13 mouse cellular contexts compared by ENCODE assay signal in the genomic region with DNA sequence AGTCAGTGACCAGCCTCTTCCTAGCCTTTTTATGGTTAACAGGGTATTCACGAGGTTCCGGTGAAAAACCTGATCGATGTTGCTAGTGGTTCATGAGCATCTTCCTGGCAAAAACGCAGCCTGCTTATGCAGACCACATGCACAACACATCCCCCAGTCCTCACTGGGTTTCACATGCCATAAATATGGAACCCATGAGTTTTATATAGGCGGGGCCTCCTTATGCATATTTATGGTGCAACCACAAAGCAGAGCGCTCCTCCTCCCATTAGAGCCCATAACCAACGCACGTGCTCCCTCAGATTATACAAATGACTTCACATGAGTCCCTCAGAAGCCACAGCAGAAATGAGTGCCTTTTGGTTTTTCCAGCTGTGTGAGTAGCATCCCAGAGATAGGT. TPM values are rescaled to one million over a fixed set of nuclear protein-coding genes. Genes with fewer than 3 reads are reported as not detected.
A peak's percentile ranks its signal among the peaks of the same experiment; 100 is the strongest.
DNase-seq lines count a peak whose midpoint lies in the region; ATAC-seq lines count a peak whose summit lies in the region.
"Had no signal": no experiment of that assay in that cellular context is flagged by ENCODE, and none has a peak within 500 bp of the region (broad histone marks: within the 10 kb centered on the region; RNA-seq: fewer than 3 reads in every experiment).

No protein-coding gene starts in this region.

- no peak overlapping the region for H3K9ac ChIP-seq in forebrain, embryonic 13.5 days
- H3K9ac ChIP-seq in forebrain, embryonic 16.5 days (replicated peaks; ENCODE audit: low read depth, low read length) = no peak overlapping the region
- H3K9ac ChIP-seq in kidney, embryonic 16.5 days (replicated peaks; ENCODE audit: low read length) = no peak overlapping the region
- H3K9ac ChIP-seq: heart, embryonic 15.5 days; liver, postnatal 0 days had no signal

- H3K79me2 ChIP-seq in macrophage (ENCODE audit: inconsistent target) = peaks cover 30% of the 10 kb centered on the region; the same call in 1 of the 2 replicates

- no peak overlapping the region for H3K4me3 ChIP-seq in forebrain, embryonic 13.5 days
- no peak overlapping the region for H3K4me3 ChIP-seq in forebrain, embryonic 16.5 days (replicated peaks; ENCODE audit: low read length)
- H3K4me3 ChIP-seq in kidney, embryonic 16.5 days (ENCODE audit: low read length) = no peak overlapping the region
- no peak overlapping the region for H3K4me3 ChIP-seq in brown adipose tissue, adult 24 weeks (ENCODE audit: insufficient read depth, low read depth, low read length)
- H3K4me3 ChIP-seq in macrophage (ENCODE audit: inconsistent target) = no peak overlapping the region
- H3K4me3 ChIP-seq: heart, embryonic 15.5 days had no signal

- peaks cover 53% of the 10 kb centered on the region for H3K4me1 ChIP-seq in forebrain, embryonic 13.5 days
- peaks cover 28% of the 10 kb centered on the region for H3K4me1 ChIP-seq in forebrain, embryonic 16.5 days (replicated peaks; ENCODE audit: control insufficient read depth, insufficient read depth, low read length)
- peaks cover 23% of the 10 kb centered on the region for H3K4me1 ChIP-seq in kidney, embryonic 16.5 days (ENCODE audit: insufficient read depth, low read length)
- peaks cover 58% of the 10 kb centered on the region for H3K4me1 ChIP-seq in brown adipose tissue, adult 24 weeks (ENCODE audit: control insufficient read depth, insufficient read depth, insufficient read length, low read length)

- ATAC-seq in forebrain, embryonic 13.5 days = no peak
- no peak for ATAC-seq in forebrain, embryonic 16.5 days
- ATAC-seq in kidney, embryonic 16.5 days (ENCODE audit: low FRiP score, low TSS enrichment) = no peak
- ATAC-seq: liver, postnatal 0 days had no signal

- H3K9me3 ChIP-seq in forebrain, embryonic 13.5 days (replicated peaks) = no peaks in the 10 kb centered on the region
- no peaks in the 10 kb centered on the region for H3K9me3 ChIP-seq in forebrain, embryonic 16.5 days (ENCODE audit: control insufficient read depth, low read length)
- no peaks in the 10 kb centered on the region for H3K9me3 ChIP-seq in kidney, embryonic 16.5 days (ENCODE audit: low read length)
- H3K9me3 ChIP-seq: heart, embryonic 15.5 days; megakaryocyte, embryonic 14.5 days had no signal

- H3K4me2 ChIP-seq in forebrain, embryonic 13.5 days = no peak overlapping the region
- no peak overlapping the region for H3K4me2 ChIP-seq in forebrain, embryonic 16.5 days (ENCODE audit: low read length)
- H3K4me2 ChIP-seq in kidney, embryonic 16.5 days (replicated peaks; ENCODE audit: low read depth, low read length) = no peak overlapping the region

- DNase-seq in kidney, adult 9 months = no peak
- DNase-seq in lung, adult 18-20 months = no peak
- no peak for DNase-seq in Muller cell, postnatal 12 days (ENCODE audit: inconsistent ontology term)
- DNase-seq: gastrocnemius, postnatal 25 days; layer of hippocampus, postnatal 36 days; liver, postnatal 0 days had no signal

- peaks cover 13% of the 10 kb centered on the region; the same call in 1 of the 2 replicates for H3K36me3 ChIP-seq in forebrain, embryonic 13.5 days (ENCODE audit: poor library complexity, severe bottlenecking)
- H3K36me3 ChIP-seq in forebrain, embryonic 16.5 days (ENCODE audit: control insufficient read depth, insufficient read depth) = no peaks in the 10 kb centered on the region
- no peaks in the 10 kb centered on the region for H3K36me3 ChIP-seq in kidney, embryonic 16.5 days (ENCODE audit: insufficient read depth, low read length)
- H3K36me3 ChIP-seq in macrophage (ENCODE audit: inconsistent target) = peaks cover 59% of the 10 kb centered on the region
- H3K36me3 ChIP-seq: heart, embryonic 15.5 days had no signal

- WGBS in forebrain, embryonic 13.5 days = 74% methylated on average over 8 of the region's 8 CpGs
- 69% methylated on average over 8 of the region's 8 CpGs for WGBS in forebrain, embryonic 16.5 days
- WGBS in kidney, embryonic 16.5 days = 63% methylated on average over 8 of the region's 8 CpGs
- WGBS in macrophage (ENCODE audit: missing documents) = 73% methylated on average over 8 of the region's 8 CpGs

- H3K27ac ChIP-seq in forebrain, embryonic 13.5 days = peak overlapping the region; percentile 60; the same call in 1 of the 2 replicates
- H3K27ac ChIP-seq in forebrain, embryonic 16.5 days (ENCODE audit: low read length) = no peak overlapping the region; the same call in 1 of the 2 replicates
- peak overlapping the region; percentile 46; the same call in 1 of the 2 replicates for H3K27ac ChIP-seq in kidney, embryonic 16.5 days (ENCODE audit: low read length)
- peak overlapping the region; percentile 22; the same call in 1 of the 2 replicates for H3K27ac ChIP-seq in brown adipose tissue, adult 24 weeks (replicated peaks; ENCODE audit: low read depth, low read length)
- H3K27ac ChIP-seq in macrophage = peak overlapping the region; percentile 80
- H3K27ac ChIP-seq: heart, embryonic 15.5 days had no signal

- H3K27me3 ChIP-seq in forebrain, embryonic 13.5 days = no peaks in the 10 kb centered on the region
- H3K27me3 ChIP-seq in forebrain, embryonic 16.5 days (replicated peaks; ENCODE audit: control insufficient read depth, insufficient read depth, low read length) = no peaks in the 10 kb centered on the region
- H3K27me3 ChIP-seq in kidney, embryonic 16.5 days (ENCODE audit: insufficient read depth, low read length) = peaks cover 10% of the 10 kb centered on the region; the same call in 1 of the 2 replicates
- H3K27me3 ChIP-seq: heart, embryonic 15.5 days; megakaryocyte, embryonic 14.5 days had no signal

RNA-seq across cellular contexts. Expression of a gene that starts 49.0 kb away (rescaled TPM):
- polyA plus RNA-seq in forebrain, embryonic 13.5 days (2015; fragmentation: Nextera tagmentation; extraction: Ambion mirVana) = 19.5 and 28.3 TPM in 2 replicates
- polyA plus RNA-seq in forebrain, embryonic 16.5 days (2015; fragmentation: Nextera tagmentation; extraction: Ambion mirVana) = 31.1 and 43.9 TPM in 2 replicates
- polyA plus RNA-seq in kidney, embryonic 16.5 days (2015; fragmentation: Nextera tagmentation; extraction: Ambion mirVana) = 10.2 and 11.2 TPM in 2 replicates
- 40.3 and 43.2 TPM in 2 replicates for polyA plus RNA-seq in brown adipose tissue, adult 24 weeks (2012; ENCODE audit: insufficient read depth, insufficient read length, missing spikeins)
- 1,000 to 10,000 TPM in 6 of 26 experiments, 100 to 1,000 TPM in 20; 275 to 1,404 (median 593) TPM for total RNA-seq in macrophage (2018; cell fraction: chromatin; rRNA removed)
- total RNA-seq in macrophage (2018; cell fraction: cytosol; rRNA removed) = 100 to 1,000 TPM; 170 to 422 (median 277) TPM
- total RNA-seq in macrophage (2018; cell fraction: nucleus; rRNA removed) = 1,000 to 10,000 TPM in 1 of 26 experiments, 100 to 1,000 TPM in 25; 397 to 1,005 (median 731) TPM
- 145 to 272 TPM (median 160 TPM) in 3 replicates for polyA plus RNA-seq in macrophage (2018)
